Mouse (Mus musculus) ovary, adult 18-20 months (tissue): Measurements from ENCODE around the gene Rarb.

Source experiments
- DNase-seq: peaks from one replicate; pipeline ENCODE4 v3.0.0; 2022; ENCODE audit warnings: low spot score, mixed read lengths

Gene Rarb

DNA sequence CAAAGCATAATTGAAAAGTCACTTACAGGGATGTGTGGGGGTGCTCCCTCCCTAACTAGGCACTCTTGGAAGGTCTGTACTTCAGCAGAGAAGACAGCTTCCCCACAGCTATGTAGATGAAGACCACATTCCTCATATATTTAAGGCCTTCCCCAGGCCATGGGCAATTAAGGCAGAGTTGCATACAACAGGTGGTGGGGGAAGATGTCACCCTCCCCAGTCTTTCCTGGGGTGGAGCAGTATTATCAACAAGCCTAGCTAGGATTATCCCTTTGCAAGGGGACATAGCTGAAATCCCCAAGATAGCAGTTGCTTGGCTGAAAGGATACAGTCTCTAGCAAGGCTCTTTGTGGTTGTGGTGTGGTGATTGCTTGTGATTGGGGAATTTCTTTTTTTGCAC is 240.9 kb downstream of the Rarb start:
- no peak for DNase-seq

DNA sequence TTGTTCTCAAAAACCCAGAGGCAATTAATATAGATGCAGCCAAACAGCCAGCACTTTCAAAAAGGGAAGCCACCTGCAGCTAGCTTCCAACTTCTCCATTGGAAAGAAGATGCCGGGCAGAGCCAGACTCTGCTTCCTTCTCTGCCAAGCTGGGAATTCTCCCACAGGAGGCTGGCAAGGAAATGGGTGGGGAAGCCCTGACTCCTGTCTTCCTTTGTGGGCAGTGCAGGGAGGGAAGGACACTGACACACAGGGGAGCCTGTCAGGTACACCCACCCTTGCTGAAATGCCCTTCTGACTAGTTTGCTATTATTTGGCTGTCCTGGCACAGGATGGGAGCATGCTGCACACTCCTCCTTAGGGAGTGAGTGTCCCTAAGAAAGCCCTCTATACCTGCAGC is 241.9 kb downstream of the Rarb start:
- DNase-seq: no peak

DNA sequence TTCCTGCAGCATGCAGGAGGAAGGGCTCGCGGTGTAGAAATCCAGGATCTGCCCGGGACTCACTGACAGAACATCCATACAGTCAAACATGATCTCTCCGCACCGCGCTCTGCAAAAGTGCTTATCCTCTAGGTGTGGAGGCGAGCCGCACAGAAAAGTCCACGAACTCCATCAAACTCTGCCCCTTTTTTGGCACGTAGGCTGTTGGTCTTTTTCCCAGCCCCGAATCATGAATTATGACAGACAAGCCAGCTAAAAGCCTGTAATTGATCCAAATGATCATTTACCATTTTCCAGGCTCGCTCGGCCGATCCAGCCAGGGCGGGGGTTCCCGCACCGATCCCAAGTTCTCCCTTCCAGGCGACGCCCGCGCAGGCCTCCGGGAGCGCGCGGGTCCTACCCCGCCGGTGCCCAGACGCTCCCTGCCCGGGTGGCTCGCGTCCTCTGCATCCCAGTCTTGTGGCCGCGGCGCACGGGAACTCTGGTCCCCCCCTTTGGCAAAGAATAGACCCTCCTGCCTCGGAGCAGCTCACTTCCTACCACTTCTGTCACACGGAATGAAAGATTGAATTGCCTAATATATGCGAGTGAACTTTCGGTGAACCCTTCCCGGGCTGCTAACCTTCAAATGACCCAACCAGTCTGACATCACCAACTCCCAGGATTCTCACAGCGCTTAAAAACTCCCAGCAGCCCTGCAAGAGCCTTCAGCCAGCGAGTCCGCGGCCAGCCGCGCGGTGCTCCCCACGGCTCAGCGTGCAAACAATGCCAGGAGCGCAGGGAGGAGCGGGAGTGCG is 243.8 kb downstream of the Rarb start:
- peak; percentile 61 for DNase-seq

- DNase-seq: no peak
Measured at GRCm38 (mm10) chr14:16573475-16574171, 245.3 kb downstream of the Rarb start.

DNA sequence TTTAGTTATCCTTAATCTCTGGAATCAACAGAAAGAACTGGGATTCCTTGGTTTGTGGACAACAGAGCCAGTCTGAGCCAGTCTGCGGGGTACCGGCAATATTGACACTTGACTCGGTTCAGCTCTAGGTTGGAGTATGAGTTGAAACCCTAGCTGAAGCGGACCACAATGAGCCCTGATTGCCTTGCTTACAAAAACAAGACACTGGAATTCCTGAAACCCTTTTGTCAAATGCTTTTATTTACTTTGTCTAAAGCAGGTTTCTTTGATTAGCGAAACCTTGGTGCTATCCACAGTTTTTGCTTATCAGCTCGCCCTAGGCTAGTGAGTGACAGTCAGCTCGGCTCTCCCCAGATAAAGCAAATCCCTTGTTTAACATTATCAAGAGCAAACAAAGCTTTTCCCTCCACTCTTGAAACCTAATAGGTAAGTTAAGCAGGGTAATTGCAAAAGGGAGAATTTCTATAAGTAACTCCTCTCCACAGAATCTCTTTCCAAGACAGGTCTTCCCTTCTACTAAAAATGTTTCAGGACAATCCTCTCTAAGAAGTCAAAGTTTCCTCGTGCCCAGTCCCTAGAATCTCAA is 246.1 kb downstream of the Rarb start:
- DNase-seq: no peak

- DNase-seq: no peak
Measured at GRCm38 (mm10) chr14:16569506-16570001, 249.4 kb downstream of the Rarb start.

DNA sequence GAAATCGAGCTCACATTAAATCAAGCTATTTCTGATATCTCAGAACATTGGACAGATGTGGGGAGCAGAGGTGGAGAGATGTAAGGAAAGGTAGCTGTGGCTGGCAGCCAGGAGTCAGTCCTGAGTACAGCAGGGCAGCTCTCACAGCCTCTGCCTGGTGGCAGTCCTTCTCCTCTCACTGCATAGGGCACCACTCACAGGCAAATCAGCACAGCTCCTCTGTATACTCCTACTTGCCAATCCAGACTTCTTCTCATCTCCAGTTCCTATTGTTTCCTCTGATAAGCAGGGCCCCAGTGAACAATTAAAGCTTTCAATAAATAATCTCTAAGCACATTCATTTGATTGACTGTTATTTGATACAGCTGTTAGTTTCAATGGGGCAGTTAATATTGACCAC is 252.0 kb downstream of the Rarb start:
- no peak for DNase-seq

- no peak for DNase-seq
Measured at GRCm38 (mm10) chr14:16563912-16564311, 255.0 kb downstream of the Rarb start.

DNA sequence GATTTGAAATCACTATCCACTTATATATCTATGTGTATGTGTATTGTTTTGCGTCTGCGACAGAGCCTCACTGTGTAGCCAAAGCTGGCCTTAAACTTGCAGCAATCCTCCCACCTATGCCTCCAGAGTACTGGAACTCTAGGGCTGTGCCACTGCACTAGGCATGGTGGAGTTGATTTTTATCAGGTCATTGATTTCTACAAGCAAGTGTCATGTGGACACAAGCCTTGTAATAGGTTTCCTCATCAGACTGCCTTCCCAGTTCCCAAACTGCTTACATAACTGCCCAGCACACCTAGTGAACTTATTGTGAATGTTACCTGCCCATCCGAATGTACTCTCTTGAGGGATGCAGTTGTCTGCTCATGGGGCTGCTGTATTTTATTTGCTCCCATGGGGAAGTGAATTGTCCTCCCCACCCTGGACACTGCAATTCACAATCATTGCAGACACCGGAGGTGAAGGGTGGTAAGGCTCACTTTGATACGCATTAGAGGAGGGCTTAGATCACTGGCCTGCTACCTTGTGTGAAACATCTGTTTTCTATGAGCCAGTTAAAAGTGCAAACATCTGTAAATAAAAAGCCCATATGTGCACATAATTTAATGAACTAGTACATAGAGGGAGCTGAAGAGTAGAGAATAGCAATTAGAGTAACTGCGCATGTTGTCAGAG is 257.3 kb downstream of the Rarb start:
- DNase-seq: no peak

GRCm38 (mm10) chr14:16559294-16560217 is 259.4 kb downstream of the Rarb start:
- DNase-seq: no peak

DNA sequence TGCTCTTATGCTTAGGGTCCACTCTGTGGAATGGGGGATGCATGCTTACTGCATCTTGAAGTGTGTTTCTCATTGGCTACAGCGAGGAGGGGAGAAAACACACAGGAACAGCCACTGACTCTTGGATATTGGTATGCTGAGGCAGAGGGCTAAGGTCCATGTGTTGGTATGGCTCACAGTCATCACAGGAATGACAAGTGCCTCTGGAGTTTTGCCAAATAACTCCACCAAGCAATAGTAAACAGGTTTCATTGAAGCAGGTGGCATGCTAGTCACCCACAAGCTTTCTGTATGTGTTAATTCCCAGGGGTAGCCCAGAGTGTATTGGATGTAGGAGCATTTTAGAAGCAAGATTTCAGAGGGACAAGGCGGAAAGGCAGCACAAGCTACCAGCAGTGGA is 260.9 kb downstream of the Rarb start:
- no peak for DNase-seq

DNA sequence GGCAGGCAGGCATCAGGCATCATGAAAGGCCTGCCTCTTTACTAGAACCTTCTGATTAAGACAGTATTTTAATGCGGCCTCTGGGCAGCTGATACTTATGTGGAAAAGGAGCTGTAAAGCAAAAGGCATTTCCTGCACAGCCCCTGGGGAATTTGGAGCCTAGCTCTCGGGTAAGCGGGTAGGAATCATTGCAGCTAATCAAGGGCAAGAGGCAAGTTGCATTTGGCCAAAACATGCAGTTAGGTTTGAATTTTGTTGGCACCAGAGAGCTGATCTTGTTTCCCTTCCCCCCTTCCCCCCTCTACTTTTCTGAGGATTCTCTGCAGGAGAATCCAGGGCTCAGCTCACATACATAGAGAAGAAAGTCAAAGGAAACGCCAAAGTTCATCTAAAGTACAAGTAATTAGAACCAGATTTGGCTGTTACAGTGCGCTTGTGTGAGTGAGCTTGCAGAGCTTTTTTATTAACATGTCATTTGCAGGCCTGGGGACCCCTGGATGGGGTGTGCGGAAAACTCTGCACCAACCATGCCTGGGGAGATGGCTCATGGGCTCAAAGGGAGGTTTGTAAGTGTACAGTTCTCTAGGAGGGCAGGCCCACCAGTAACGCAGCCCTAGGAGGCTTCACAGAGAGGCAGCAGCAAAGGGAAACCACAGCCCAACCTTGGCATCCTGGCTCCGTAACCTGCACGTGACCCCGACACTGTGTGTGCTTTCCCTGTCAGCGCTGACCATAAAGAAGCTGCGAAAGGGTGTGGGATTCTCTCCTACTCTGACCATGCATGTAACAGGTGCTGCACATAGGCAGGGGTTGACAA is 264.1 kb downstream of the Rarb start:
- DNase-seq: no peak

GRCm38 (mm10) chr14:16554319-16554642 is 264.7 kb downstream of the Rarb start:
- no peak for DNase-seq

DNA sequence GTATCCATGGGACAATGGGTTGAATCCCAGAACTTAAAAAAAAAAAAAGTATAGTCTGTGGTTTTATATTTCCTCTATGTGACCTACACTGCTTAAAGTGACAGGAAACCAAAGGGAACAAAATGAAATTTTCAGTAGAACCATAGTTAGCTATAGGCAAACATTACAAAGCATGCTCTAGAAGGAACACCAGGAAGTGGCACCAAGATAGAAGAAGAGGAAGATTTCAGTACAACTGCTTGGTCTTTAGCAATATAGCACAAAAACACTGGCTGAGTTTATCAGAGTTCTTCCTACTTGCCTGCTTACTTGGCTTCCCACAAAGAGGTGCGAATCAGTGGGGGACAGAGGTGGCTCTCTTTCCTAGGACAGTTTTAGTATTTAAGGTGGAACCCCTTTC is 266.7 kb downstream of the Rarb start:
- no peak for DNase-seq

GRCm38 (mm10) chr14:16551843-16552242 is 267.1 kb downstream of the Rarb start:
- DNase-seq: no peak

DNA sequence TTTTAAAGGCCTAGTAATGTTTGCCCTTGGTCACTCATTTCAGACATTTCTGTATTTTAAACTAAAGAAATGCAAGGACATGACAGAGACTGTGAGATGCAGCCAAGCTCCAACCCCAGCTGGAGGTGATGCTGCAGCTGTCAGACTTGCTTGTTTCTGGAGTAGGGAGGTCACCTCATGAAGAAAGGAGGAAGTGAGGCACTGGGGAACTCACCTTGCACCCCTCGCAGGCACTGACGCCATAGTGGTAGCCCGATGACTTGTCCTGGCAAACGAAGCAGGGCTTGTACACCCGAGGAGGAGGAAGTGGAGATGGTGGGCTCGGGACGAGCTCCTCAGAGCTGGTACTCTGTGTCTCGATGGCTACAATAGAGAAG is 270.8 kb downstream of the Rarb start:
- no peak for DNase-seq

- no peak for DNase-seq
Measured at GRCm38 (mm10) chr14:16547492-16548199, 271.3 kb downstream of the Rarb start.

GRCm38 (mm10) chr14:16544995-16545394 is 274.0 kb downstream of the Rarb start:
- no peak for DNase-seq

DNA sequence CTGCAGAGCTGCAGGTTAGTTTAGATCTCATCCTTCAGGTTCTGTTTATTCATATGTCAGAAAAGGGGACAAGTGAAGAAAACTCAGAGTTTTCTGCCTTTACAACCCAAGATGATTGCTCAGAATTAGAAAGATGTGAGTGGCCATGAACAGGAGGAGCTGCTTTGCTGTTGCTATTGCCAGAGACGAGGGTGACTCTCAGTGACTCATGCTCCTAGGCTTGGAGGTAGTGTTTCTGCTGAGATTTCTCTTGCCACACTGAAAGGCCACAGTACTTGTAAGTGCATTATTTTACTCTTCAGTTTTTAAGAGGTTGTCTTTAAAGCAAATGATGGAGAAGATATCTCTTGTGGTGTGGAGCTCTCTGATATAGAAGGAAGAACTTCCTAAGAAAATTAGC is 277.3 kb downstream of the Rarb start:
- no peak for DNase-seq

GRCm38 (mm10) chr14:16537433-16537832 is 281.5 kb downstream of the Rarb start:
- DNase-seq: no peak
